Mouse (Mus musculus): Measurements from ENCODE around the gene Tmem181a. TPM values are rescaled to one million over a fixed set of nuclear protein-coding genes. Genes with fewer than 3 reads are reported as not detected.
"Not testable (repeated sequence)": the region's sequence is repeated elsewhere in the genome, so short reads cannot be mapped to it uniquely, and the experiment has no call there.

Gene Tmem181a
- polyA plus RNA-seq, 1 experiment from 2014 or later, result 57.8 TPM

DNA sequence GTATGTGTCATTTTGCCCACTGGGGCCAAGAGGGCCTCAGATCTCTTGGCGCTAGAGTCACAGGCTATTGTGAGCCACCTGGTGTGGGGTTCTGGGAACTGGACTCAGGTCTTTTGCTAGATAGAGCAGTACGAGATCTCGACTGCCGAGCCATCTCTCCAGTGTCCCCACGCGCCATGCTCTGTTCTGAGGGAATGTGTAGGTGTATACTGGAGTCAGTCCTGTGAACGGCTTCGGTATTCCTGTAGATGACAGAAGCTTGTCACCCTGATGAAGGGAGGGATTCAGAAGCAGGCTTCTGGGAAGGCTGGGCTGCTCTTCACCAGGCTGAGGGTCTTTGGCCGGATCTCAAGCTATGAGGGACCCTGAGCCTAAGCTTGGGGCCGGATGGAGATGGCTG, 23.1 kb downstream of the Tmem181a start:
- H3K27ac ChIP-seq; H3K4me2 ChIP-seq; H3K4me1 ChIP-seq; H3K4me3 ChIP-seq; H3K9me3 ChIP-seq; H3K9ac ChIP-seq; H3K36me3 ChIP-seq (replicated peaks); H3K27me3 ChIP-seq (replicated peaks): not testable (repeated sequence)
- 88% methylated on average over 10 of the region's 10 CpGs for WGBS
- 0 out of 2 replicates have a peak, but pooled peaks have one; percentile 24 for ATAC-seq (replicated peaks)

DNA sequence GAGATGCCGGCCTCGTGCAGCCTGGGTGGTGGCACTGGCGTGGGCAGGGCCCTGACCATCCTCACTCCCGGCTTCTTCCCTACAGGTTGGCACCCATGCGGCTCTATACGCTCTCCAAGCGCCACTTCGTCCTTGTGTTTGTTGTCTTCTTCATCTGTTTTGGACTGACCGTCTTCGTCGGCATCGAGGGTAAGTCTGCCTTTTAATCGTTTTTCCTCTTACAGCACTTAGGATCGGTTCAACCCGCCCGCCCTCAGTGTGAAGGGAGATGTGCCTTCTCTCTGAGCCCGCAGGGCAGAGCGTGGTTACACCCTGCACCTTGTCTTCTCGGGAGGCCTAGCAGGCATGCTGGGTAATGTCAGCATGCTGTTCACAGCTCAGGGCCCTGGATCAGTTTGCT, 23.9 kb downstream of the Tmem181a start:
- not testable (repeated sequence) for H3K4me3 ChIP-seq; H3K36me3 ChIP-seq (replicated peaks); H3K4me1 ChIP-seq; H3K9ac ChIP-seq; H3K27me3 ChIP-seq (replicated peaks); H3K4me2 ChIP-seq; ATAC-seq (replicated peaks); H3K9me3 ChIP-seq; H3K27ac ChIP-seq
- WGBS, result 94% methylated on average over 19 of the region's 19 CpGs

DNA sequence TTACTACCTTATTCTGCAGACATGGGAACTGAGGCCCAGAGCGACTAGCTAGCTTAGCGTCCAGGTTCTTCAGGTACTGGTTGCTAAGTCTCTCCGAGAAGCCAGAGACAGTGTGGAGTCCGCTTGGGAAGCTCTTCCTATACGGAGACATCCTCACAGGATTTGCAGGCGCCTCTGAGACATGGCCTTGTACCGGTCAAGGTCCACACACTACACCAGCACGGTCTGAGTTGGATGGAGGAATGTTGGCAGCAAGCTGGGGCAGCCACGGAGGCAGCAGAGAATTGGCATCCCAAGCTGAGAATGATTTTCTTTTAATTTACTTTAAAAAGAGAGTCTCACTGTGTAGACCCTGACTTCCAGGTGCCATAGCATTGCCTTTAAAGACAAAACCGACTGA, 26.5 kb downstream of the Tmem181a start:
- not testable (repeated sequence) for H3K9ac ChIP-seq; H3K36me3 ChIP-seq (replicated peaks); H3K4me3 ChIP-seq; H3K9me3 ChIP-seq; H3K27ac ChIP-seq; H3K4me1 ChIP-seq; H3K4me2 ChIP-seq; ATAC-seq (replicated peaks); H3K27me3 ChIP-seq (replicated peaks)
- 97% methylated on average over 8 of the region's 10 CpGs for WGBS

DNA sequence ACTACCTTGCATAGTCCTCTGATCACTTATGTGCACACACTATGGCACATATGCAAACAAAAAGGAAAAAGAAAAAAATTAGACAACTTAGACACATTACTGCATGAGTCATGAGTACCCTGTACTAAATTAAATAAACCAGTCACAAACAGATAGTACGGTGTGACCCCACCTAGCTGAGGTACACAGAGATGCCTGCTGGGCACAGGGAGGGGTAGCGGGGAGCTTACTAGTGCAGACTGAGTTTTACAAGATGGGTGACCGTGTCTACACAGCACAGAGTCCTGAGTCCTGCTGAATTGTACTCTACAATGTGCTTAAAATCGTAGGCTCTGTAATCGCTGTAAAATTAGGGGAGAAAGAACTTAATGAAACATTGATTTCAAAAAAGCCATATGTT, 29.5 kb downstream of the Tmem181a start:
- WGBS, result 97% methylated on average over 5 of the region's 5 CpGs
- ATAC-seq (replicated peaks); H3K9me3 ChIP-seq; H3K9ac ChIP-seq; H3K4me3 ChIP-seq; H3K36me3 ChIP-seq (replicated peaks); H3K4me1 ChIP-seq; H3K27ac ChIP-seq; H3K27me3 ChIP-seq (replicated peaks); H3K4me2 ChIP-seq: not testable (repeated sequence)

DNA sequence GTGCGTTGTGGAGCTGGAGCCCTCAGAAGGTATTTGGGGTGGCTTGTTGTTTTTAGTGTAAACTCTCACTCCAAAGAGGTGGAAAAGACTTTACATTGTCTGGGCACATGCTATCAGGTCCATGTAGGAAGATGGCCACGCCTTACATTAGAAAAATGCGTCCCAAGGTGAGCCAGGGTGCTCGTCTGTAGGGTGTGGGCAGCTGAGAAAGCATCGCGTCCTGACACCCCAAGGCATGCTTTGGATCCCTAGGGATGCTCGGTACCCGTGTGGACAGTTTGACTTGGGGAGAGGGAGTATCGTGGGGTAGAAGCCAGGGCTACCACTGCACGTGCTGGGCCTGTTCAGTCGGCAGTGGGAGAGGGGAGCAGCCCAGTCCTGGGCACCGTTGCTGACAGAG, 32.4 kb downstream of the Tmem181a start:
- not testable (repeated sequence) for H3K4me1 ChIP-seq; H3K36me3 ChIP-seq (replicated peaks); H3K9me3 ChIP-seq; H3K27me3 ChIP-seq (replicated peaks); H3K27ac ChIP-seq; ATAC-seq (replicated peaks); H3K9ac ChIP-seq; H3K4me3 ChIP-seq; H3K4me2 ChIP-seq
- 94% methylated on average over 12 of the region's 12 CpGs for WGBS

DNA sequence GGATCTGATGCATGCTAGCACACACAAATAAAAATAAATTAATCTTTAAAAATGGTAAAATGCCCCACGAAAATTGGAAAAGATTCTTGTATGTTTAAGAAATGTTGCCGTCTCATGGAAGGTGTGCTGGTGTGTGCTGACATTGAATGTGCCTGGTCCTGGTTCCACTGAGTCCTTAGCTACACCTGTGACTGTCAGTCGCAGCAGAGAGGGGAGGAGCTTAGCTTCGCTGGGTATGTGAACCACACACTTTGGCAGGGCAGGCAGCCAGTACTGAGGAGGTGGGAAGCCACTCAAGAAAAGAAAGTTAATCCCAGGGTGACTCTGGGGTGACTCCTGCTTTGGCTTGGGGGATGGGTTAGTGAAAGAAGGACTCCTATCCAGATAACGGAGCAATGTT, 37.2 kb downstream of the Tmem181a start:
- 0 out of 2 replicates have a peak, but pooled peaks have one; percentile 17 for ATAC-seq (replicated peaks)
- H3K27me3 ChIP-seq (replicated peaks); H3K36me3 ChIP-seq (replicated peaks); H3K9me3 ChIP-seq; H3K4me2 ChIP-seq; H3K4me1 ChIP-seq; H3K4me3 ChIP-seq; H3K9ac ChIP-seq; H3K27ac ChIP-seq: not testable (repeated sequence)
- WGBS, result 86% methylated on average over 1 of the region's 5 CpGs

DNA sequence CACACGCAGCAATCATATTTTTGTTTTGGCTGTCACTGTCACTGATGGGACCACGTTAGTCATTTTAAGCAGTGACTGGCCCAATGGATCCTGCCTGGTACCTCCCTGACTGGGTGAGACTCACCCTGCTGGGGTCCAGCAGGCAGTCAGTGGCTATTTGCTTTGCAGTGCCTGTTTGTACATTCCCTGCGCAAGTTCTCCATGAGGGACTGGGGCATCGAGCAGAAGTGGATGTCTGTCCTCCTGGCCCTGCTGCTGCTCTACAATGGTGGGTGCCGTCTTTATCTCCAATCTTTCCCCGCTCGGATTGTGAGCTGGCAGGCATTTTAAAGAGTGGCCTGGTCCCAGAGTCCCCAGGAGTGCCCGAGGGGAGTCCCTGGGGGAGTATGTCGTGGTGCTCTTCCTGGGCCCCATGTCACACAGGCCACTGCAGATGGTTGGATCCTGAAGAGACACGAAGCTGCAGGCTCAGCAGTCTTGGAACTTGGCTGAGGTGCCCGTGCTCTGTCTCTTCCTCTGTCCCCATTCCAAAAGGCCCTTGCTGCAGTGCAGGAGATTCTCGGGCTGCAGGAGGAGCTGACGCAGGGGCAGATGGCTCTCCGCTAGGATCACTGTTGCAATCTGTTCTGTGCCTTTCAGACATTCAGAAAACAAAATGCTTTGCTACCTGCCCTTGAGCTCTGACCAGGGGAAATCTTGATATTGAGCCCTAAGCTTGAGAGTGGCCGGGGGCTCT, 40.6 kb downstream of the Tmem181a start:
- H3K4me2 ChIP-seq; H3K27ac ChIP-seq; H3K9ac ChIP-seq; H3K4me1 ChIP-seq; H3K36me3 ChIP-seq (replicated peaks); H3K4me3 ChIP-seq; ATAC-seq (replicated peaks); H3K27me3 ChIP-seq (replicated peaks); H3K9me3 ChIP-seq: not testable (repeated sequence)
- 93% methylated on average over 9 of the region's 15 CpGs for WGBS

DNA sequence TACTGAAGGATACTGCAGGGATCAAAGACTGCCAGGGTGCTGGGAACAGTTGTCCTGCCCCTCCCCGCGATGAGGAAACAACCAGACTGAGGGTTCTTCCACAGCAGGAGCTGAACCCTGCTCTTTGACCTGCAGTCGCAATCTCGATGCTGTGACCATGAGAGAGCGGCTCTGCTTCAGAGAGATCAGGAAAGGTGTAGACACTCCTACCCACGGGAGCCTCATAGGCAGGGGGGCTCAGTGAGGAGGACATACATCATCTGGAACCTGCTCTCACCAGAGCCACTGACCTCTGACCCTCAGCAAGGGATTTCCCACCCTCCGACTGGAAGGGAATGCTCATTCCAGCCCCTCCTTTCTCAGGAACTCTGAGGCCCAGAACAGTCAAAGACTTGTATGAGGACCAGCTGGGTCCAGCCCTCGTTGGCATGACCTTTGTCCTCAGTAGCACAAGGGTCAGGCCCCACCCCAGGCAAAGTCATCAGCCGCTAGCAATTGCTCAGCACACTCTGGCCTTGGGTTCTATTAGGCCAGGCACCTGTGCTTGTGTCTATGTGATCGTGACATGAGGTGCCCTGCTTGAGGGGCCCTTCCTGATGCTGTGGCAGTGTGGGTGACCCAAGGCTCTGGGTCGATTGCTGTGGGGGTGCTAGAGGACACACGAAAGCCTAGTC, 43.7 kb downstream of the Tmem181a start:
- not testable (repeated sequence) for ATAC-seq (replicated peaks); H3K4me3 ChIP-seq; H3K27me3 ChIP-seq (replicated peaks); H3K9ac ChIP-seq; H3K36me3 ChIP-seq (replicated peaks); H3K9me3 ChIP-seq; H3K4me2 ChIP-seq; H3K4me1 ChIP-seq; H3K27ac ChIP-seq
- 64% methylated on average over 9 of the region's 12 CpGs for WGBS

DNA sequence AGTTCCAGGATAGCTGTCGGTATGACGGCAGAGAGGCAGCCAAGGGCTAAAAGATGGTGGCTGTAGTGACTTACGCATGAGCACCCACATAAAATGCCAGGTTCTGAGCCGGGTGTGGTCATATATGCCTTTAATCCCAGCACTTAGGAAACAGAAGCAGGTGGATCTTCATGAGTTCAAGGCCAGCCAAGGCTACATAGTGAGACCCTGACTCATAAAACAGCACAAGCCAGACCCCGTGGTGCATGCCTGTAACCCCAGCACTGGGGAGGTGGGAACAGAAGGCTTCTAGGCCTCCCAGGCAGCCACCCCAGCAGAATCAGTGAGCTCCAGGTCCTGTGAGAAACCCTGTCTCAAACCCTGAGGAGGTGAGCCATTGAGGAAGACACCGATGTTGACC, 48.2 kb downstream of the Tmem181a start:
- not testable (repeated sequence) for H3K4me1 ChIP-seq; ATAC-seq (replicated peaks); H3K9ac ChIP-seq; H3K36me3 ChIP-seq (replicated peaks); H3K4me2 ChIP-seq; H3K27ac ChIP-seq; H3K9me3 ChIP-seq; H3K27me3 ChIP-seq (replicated peaks); H3K4me3 ChIP-seq
- WGBS, result 93% methylated on average over 5 of the region's 6 CpGs

DNA sequence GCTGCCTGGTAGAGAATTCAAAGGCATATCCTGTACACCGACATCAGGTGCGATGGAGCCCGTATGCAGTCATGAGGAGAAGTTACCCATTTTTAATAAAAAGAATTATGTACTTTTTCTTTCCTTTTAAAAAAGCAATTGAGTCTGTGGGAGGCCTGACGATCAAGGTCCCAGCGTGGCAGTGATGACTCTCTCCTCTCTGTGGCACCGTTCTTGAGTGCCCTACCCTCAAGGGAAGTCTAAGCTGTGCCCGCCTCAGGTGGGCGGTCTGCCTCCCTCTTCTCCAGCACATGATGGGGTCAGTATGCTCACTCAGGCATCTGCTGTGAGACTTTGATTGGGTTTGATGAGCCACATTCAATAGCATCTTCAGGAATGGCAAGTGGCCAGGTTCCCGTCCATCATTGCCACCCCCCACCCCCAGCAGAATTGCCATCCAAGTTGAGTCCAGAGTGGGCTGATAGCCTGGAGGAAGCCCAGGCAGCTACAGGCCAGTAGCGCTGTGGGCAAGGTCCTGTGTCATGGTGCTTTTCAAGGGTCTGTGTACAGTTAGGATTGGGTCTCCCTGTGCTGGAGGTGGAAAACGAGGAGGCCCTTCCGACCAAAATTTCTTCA, 49.1 kb downstream of the Tmem181a start:
- H3K27me3 ChIP-seq (replicated peaks); H3K9me3 ChIP-seq; H3K4me2 ChIP-seq; H3K27ac ChIP-seq; H3K9ac ChIP-seq; H3K4me3 ChIP-seq; H3K36me3 ChIP-seq (replicated peaks); ATAC-seq (replicated peaks); H3K4me1 ChIP-seq: not testable (repeated sequence)
- WGBS, result 88% methylated on average over 12 of the region's 12 CpGs

DNA sequence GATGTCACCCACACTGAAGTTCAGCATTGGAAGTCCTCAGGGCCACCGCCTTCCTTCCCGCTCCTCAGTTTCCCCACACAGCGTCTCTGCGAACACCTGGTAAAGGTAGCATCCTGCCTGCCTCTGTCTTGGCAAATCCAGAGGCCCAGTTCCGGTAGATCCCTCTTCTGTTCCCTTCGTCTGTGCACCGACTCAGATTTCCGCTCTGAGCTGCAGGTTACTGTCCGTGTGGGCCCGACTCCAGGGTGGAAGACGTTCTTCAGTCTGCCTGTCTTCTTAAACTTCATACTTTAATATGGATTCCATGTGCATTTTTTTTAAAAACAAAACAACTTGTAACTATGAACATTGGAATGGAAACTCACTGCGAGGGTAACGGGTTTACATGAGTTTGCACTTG, 49.8 kb downstream of the Tmem181a start:
- WGBS, result 96% methylated on average over 11 of the region's 13 CpGs
- not testable (repeated sequence) for H3K27ac ChIP-seq; H3K4me1 ChIP-seq; H3K4me2 ChIP-seq; H3K36me3 ChIP-seq (replicated peaks); H3K9me3 ChIP-seq; H3K9ac ChIP-seq; H3K27me3 ChIP-seq (replicated peaks); H3K4me3 ChIP-seq; ATAC-seq (replicated peaks)

DNA sequence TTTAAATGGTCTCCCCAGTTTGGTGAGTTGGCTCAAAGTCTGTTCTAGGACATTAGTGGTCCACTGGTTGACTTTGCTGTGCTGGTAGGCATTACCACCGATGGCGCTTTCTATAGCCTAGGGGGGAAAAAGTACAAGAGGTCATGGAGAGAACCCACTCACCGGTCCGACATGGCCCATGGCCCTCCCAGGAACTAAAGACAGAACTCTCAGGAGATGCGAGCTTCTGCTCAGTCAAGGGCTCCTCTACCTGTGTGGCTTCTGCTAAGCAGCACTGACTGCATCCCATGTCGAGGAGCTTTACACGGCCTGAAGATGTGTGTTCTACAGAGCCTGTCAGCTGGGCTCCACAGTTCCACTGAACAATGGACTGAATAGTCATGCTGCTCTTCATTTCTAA, 55.1 kb downstream of the Tmem181a start:
- not testable (repeated sequence) for H3K36me3 ChIP-seq (replicated peaks); H3K4me3 ChIP-seq; H3K9ac ChIP-seq; H3K27me3 ChIP-seq (replicated peaks); ATAC-seq (replicated peaks); H3K9me3 ChIP-seq; H3K4me1 ChIP-seq; H3K4me2 ChIP-seq; H3K27ac ChIP-seq
- 96% methylated on average over 7 of the region's 7 CpGs for WGBS

DNA sequence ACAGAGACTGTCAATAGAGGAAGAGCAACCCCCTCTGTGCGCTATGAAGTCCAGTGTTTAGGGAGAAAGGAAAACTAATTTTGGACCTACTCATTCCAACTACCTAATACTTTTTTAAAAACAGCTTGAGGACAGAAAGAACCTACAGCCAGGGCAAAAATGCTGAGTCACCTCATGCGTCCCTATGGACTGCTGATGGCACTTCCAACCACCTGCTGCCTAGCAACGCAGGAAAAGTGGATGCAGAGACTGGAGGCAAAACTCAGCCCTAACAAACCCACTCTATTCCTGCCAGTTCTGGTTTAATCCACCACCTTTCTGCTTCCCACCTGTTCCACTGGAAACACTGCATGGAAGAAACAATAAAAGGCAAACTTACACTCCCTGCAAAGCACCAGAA, 56.1 kb downstream of the Tmem181a start:
- not testable (repeated sequence) for ATAC-seq (replicated peaks)

More for the DNA sequence above, 56.1 kb downstream of the Tmem181a start:
- not testable (repeated sequence) for H3K36me3 ChIP-seq (replicated peaks); H3K4me1 ChIP-seq; H3K4me2 ChIP-seq; H3K27ac ChIP-seq; H3K9me3 ChIP-seq; H3K9ac ChIP-seq; H3K27me3 ChIP-seq (replicated peaks); H3K4me3 ChIP-seq
- WGBS, result 75% methylated on average over 3 of the region's 3 CpGs

Data from midbrain, embryonic 15.5 days (tissue).